Mouse (Mus musculus): ENCODE measurements around the gene Lrrc75a. TPM values are rescaled to one million over a fixed set of nuclear protein-coding genes. Genes with fewer than 3 reads are reported as not detected.

Gene Lrrc75a
- polyA plus RNA-seq, 1 experiment, result 6.4 TPM

DNA sequence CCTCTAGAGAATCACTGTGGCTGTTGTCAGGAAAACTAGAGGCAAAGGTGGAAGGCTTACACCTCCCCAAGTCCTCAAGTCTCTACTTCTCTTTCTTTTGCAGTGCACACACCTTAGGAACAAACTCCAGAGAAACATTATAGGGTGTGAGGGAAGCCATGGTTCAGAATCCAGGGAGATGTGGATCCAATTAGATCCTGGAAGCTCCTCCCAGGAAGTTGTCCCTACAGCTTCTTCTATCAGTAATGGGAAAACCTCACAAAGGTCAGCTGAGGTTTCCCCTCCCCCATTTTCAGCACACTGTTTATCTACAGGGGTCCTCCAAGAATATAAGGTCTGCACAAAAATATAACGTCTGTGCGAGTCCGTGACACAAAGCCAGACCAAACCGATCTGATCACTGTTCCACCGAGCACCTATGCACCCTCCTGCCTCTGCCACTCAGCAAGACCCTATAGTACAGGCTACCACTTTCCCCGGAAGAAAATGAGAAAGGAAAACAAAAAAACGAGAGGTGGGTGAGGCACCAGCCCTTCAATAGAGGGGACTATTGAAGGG is 1.3 kb downstream of the Lrrc75a start:
- no peaks in the 10 kb centered on the region for H3K9me3 ChIP-seq (replicated peaks; ENCODE audit: control insufficient read depth, insufficient read depth, low read length, poor library complexity, severe bottlenecking)
- TF ChIP-seq EP300 (IDR thresholded peaks at IDR 0.05; ENCODE audit: insufficient read depth, low read depth, low read length), result no peak
- TF ChIP-seq POLR2A (IDR thresholded peaks at IDR 0.05; ENCODE audit: insufficient read depth, low read length), result no peak
- TF ChIP-seq CTCF (IDR thresholded peaks at IDR 0.05; ENCODE audit: low read depth, low read length), result no peak
- H3K27me3 ChIP-seq (ENCODE audit: control insufficient read depth, insufficient read depth, low read length, poor library complexity, severe bottlenecking), result no peaks in the 10 kb centered on the region
- H3K36me3 ChIP-seq (ENCODE audit: control insufficient read depth, insufficient read depth, low read length, poor library complexity, severe bottlenecking), result no peaks in the 10 kb centered on the region
- H3K9ac ChIP-seq (ENCODE audit: low read depth, poor library complexity, severe bottlenecking), result peak overlapping the region; percentile 79; the same call in 1 of the 2 replicates
- H3K4me3 ChIP-seq (ENCODE audit: low read depth, low read length), result peak overlapping the region; percentile 64; the same call in 1 of the 2 replicates
- H3K4me1 ChIP-seq (ENCODE audit: control insufficient read depth, insufficient read depth, low read length), result peaks cover 2% of the 10 kb centered on the region
- H3K27ac ChIP-seq (ENCODE audit: insufficient read depth, low read length), result no peak overlapping the region

DNA sequence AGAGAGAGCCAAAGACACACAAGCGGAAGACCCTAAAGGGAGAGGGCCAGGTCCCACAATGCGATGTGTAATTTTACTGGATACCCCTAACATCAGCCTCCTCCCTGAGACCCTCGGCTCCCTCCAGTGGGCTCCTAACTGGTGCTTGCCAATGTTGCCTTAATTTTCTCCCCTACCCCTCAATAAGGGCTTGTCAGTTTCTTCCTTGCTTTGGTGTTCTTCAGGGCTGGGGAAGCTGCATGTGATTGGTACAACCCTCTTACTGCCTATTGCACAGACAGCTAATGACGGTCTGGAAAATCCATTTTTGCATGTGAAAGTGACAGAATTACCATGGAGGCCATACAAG is 1.9 kb downstream of the Lrrc75a start:
- TF ChIP-seq EP300 (IDR thresholded peaks at IDR 0.05; ENCODE audit: insufficient read depth, low read depth, low read length), result no peak
- no peak for TF ChIP-seq CTCF (IDR thresholded peaks at IDR 0.05; ENCODE audit: low read depth, low read length)
- TF ChIP-seq POLR2A (IDR thresholded peaks at IDR 0.05; ENCODE audit: insufficient read depth, low read length), result no peak
- H3K27ac ChIP-seq (ENCODE audit: insufficient read depth, low read length), result no peak overlapping the region
- H3K4me3 ChIP-seq (ENCODE audit: low read depth, low read length), result no peak overlapping the region
- H3K9me3 ChIP-seq (replicated peaks; ENCODE audit: control insufficient read depth, insufficient read depth, low read length, poor library complexity, severe bottlenecking), result no peaks in the 10 kb centered on the region
- no peaks in the 10 kb centered on the region for H3K27me3 ChIP-seq (ENCODE audit: control insufficient read depth, insufficient read depth, low read length, poor library complexity, severe bottlenecking)
- H3K4me1 ChIP-seq (ENCODE audit: control insufficient read depth, insufficient read depth, low read length), result peaks cover 2% of the 10 kb centered on the region
- H3K36me3 ChIP-seq (ENCODE audit: control insufficient read depth, insufficient read depth, low read length, poor library complexity, severe bottlenecking), result no peaks in the 10 kb centered on the region
- H3K9ac ChIP-seq (ENCODE audit: low read depth, poor library complexity, severe bottlenecking), result 0 out of 2 replicates have a peak overlapping the region, but pooled peaks have one; percentile 22

DNA sequence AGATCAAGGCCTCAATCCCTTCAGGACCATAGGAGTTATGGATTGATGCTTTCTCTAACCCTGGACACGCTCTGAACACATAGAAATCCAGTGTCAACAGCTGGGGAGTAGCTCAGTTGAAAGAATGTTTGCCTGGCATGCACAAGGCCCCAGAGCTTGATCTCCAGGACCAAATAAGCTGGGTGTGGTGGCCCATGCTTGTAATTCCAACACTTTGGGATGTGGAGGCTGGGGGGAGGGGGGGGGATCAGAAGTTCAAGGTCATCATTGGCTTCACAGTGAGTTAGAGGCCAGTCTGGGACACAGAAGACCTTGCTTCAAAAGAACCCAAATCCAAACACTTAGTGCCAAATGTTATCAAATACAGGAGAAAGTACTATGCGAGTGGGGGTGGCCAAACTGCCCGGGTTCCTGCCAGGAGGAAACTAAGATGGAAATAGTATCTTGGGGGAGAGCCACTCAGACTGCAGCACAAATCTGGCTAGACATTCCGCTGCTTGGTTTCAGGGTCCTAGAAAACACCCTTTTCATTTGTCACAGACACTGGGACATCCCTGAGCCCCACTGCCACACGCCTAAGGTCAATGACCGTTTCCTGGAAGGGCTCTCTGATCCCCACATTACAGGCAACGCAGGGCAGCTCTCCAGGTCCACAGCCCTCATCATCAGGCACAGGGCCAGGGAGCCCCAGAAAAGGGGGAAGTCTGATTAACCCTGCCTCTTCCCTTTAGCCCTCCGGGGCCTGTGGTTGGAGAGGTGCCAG is 2.4 kb downstream of the Lrrc75a start:
- Histone ChIP-seq H3K27me3 (ENCODE audit: control insufficient read depth, insufficient read depth, low read length, poor library complexity, severe bottlenecking) (no peaks in the 10 kb centered on the region), H3K36me3 (ENCODE audit: control insufficient read depth, insufficient read depth, low read length, poor library complexity, severe bottlenecking) (no peaks in the 10 kb centered on the region), H3K4me3 (ENCODE audit: low read depth, low read length) (no peak overlapping the region), H3K9ac (ENCODE audit: low read depth, poor library complexity, severe bottlenecking) (0 out of 2 replicates have a peak overlapping the region, but pooled peaks have one; percentile 22), H3K4me1 (ENCODE audit: control insufficient read depth, insufficient read depth, low read length) (peaks cover 2% of the 10 kb centered on the region), H3K27ac (ENCODE audit: insufficient read depth, low read length) (peak overlapping the region; percentile 12; the same call in 1 of the 2 replicates), H3K9me3 (replicated peaks; ENCODE audit: control insufficient read depth, insufficient read depth, low read length, poor library complexity, severe bottlenecking) (no peaks in the 10 kb centered on the region)
- TF ChIP-seq EP300 (IDR thresholded peaks at IDR 0.05; ENCODE audit: insufficient read depth, low read depth, low read length), result peak; percentile 66; the same call in 1 of the 2 replicates
- no peak for TF ChIP-seq POLR2A (IDR thresholded peaks at IDR 0.05; ENCODE audit: insufficient read depth, low read length)
- no peak for TF ChIP-seq CTCF (IDR thresholded peaks at IDR 0.05; ENCODE audit: low read depth, low read length)

DNA sequence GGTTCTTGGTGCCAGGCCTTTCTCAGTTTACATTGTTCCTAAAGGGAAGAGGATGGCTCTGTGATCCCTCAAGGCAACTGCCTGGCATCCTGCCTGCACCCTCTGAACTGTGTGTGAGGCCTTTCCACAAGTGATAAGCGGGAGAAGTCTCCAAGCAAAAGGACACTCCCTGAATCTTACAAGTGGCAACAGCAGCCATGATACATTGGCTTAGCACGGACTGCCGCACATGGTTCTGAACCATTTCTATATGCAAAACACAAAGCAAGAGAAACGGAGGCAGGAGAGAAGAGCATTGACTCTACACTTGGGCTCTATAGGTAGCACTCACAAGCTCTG is 3.0 kb downstream of the Lrrc75a start:
- H3K9me3 ChIP-seq (replicated peaks; ENCODE audit: control insufficient read depth, insufficient read depth, low read length, poor library complexity, severe bottlenecking), result no peaks in the 10 kb centered on the region
- H3K4me3 ChIP-seq (ENCODE audit: low read depth, low read length), result no peak overlapping the region
- no peaks in the 10 kb centered on the region for H3K36me3 ChIP-seq (ENCODE audit: control insufficient read depth, insufficient read depth, low read length, poor library complexity, severe bottlenecking)
- peak overlapping the region; percentile 12; the same call in 1 of the 2 replicates for H3K27ac ChIP-seq (ENCODE audit: insufficient read depth, low read length)
- H3K4me1 ChIP-seq (ENCODE audit: control insufficient read depth, insufficient read depth, low read length), result peaks cover 2% of the 10 kb centered on the region
- TF ChIP-seq CTCF (IDR thresholded peaks at IDR 0.05; ENCODE audit: low read depth, low read length), result no peak
- no peak for TF ChIP-seq POLR2A (IDR thresholded peaks at IDR 0.05; ENCODE audit: insufficient read depth, low read length)
- no peak for TF ChIP-seq EP300 (IDR thresholded peaks at IDR 0.05; ENCODE audit: insufficient read depth, low read depth, low read length)
- H3K9ac ChIP-seq (ENCODE audit: low read depth, poor library complexity, severe bottlenecking), result no peak overlapping the region
- H3K27me3 ChIP-seq (ENCODE audit: control insufficient read depth, insufficient read depth, low read length, poor library complexity, severe bottlenecking), result no peaks in the 10 kb centered on the region

DNA sequence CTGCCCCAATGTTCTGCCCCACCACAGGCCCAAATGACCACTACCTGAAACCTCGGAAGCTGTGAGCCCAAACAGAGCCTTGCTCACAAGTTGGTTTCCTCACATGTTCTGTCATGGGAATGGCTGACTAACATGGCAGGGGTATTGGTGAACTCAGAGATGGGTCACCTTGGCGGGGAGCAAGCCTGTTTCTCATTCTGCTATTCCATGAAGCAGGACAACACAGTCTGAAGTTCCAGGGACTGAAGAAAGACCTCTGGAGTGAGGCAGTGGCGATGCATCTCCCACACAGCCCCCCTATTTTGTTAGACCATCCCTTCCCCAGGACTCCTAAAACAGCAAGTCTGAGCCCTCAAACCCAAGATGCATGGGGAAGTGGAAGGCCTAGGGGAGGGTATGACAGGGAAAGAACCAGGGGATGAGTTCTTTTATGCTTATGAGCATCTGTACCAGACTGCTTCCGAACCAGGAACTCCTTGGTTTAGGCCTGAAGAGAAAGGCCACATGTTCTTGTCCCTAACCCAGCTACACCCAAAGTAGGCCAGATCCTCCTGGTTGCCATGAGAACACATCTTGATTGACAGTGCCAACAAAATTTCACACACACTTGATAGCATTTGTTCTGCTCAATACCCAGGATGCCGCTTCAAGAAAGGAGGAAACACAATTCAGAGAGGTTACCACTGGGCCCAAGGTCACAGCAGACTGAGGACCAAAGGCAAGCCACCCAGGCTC is 3.6 kb downstream of the Lrrc75a start:
- Histone ChIP-seq H3K27me3 (ENCODE audit: control insufficient read depth, insufficient read depth, low read length, poor library complexity, severe bottlenecking) (no peaks in the 10 kb centered on the region), H3K9ac (ENCODE audit: low read depth, poor library complexity, severe bottlenecking) (no peak overlapping the region), H3K27ac (ENCODE audit: insufficient read depth, low read length) (no peak overlapping the region), H3K4me3 (ENCODE audit: low read depth, low read length) (no peak overlapping the region), H3K4me1 (ENCODE audit: control insufficient read depth, insufficient read depth, low read length) (peaks cover 2% of the 10 kb centered on the region), H3K36me3 (ENCODE audit: control insufficient read depth, insufficient read depth, low read length, poor library complexity, severe bottlenecking) (no peaks in the 10 kb centered on the region), H3K9me3 (replicated peaks; ENCODE audit: control insufficient read depth, insufficient read depth, low read length, poor library complexity, severe bottlenecking) (no peaks in the 10 kb centered on the region)
- TF ChIP-seq CTCF (IDR thresholded peaks at IDR 0.05; ENCODE audit: low read depth, low read length) (no peak), EP300 (IDR thresholded peaks at IDR 0.05; ENCODE audit: insufficient read depth, low read depth, low read length) (no peak), POLR2A (IDR thresholded peaks at IDR 0.05; ENCODE audit: insufficient read depth, low read length) (no peak)

Data from ES-Bruce4 (cell line).